Mouse (Mus musculus) myocyte (in vitro differentiated cells): Measurements from ENCODE around the gene Stac2. TPM values are rescaled to one million over a fixed set of nuclear protein-coding genes. Genes with fewer than 3 reads are reported as not detected.

ENCODE experiments used
- H3K27me3 ChIP-seq: one replicate; pipeline ENCODE4 v1.6.1; 2011; ENCODE audit not compliant: control insufficient read depth, insufficient read depth, insufficient read length
- H3K36me3 ChIP-seq: one replicate; pipeline ENCODE4 v1.6.1; 2011; ENCODE audit not compliant: control insufficient read depth, insufficient read depth
- H3K4me2 ChIP-seq: one replicate; pipeline ENCODE4 v1.6.1; 2011; ENCODE audit warnings: low read depth, control low read depth
- H3K4me3 ChIP-seq: one replicate; pipeline ENCODE4 v1.5.1; 2011; ENCODE audit warnings: mild to moderate bottlenecking, control low read depth, moderate library complexity
- H3K79me2 ChIP-seq: one replicate; pipeline ENCODE4 v1.6.1; 2011; ENCODE audit not compliant: control insufficient read depth, insufficient read depth
- H3ac ChIP-seq: one replicate; pipeline ENCODE4 v1.6.1; 2011; ENCODE audit not compliant: control insufficient read depth, insufficient read length
- CEBPB ChIP-seq: IDR thresholded peaks from 2 replicates; pipeline ENCODE4 v1.6.1; 2011; ENCODE audit warnings: mild to moderate bottlenecking, moderate library complexity; ENCODE audit not compliant: poor library complexity, insufficient read depth, severe bottlenecking
- E2F4 ChIP-seq: IDR thresholded peaks from one replicate; pipeline ENCODE4 v1.6.1; 2011; ENCODE audit warnings: mild to moderate bottlenecking, control low read depth, moderate library complexity; ENCODE audit not compliant: insufficient read depth
- MAX ChIP-seq: IDR thresholded peaks from one replicate; pipeline ENCODE4 v1.6.1; 2011; ENCODE audit warnings: low read depth, mild to moderate bottlenecking, control low read depth
- MYOD1 ChIP-seq, 3 experiments: IDR thresholded peaks; one replicate each; pipeline ENCODE4 v1.6.1; 2011; ENCODE audit warnings: control low read depth in 2 of 3, low read depth in 2 of 3, mild to moderate bottlenecking in 2 of 3, moderate library complexity in 1 of 3; ENCODE audit not compliant: insufficient read length in 2 of 3, control insufficient read depth in 1 of 3
- MYOG ChIP-seq, 3 experiments: IDR thresholded peaks; one replicate each; pipeline ENCODE4 v1.6.1; 2011; ENCODE audit warnings: control low read depth in 2 of 3, low read depth in 2 of 3, mild to moderate bottlenecking in 2 of 3; ENCODE audit not compliant: insufficient read length in 2 of 3, control insufficient read depth in 1 of 3, insufficient read depth in 1 of 3
- POLR2A ChIP-seq: IDR thresholded peaks from one replicate; pipeline ENCODE4 v1.6.1; 2011; ENCODE audit warnings: low read depth, mild to moderate bottlenecking, control low read depth, moderate library complexity; ENCODE audit not compliant: insufficient read length
- POLR2AphosphoS2 ChIP-seq: IDR thresholded peaks from one replicate; pipeline ENCODE4 v1.6.1; 2011; ENCODE audit warnings: low read depth, control low read depth; ENCODE audit not compliant: insufficient read length
- REST ChIP-seq: IDR thresholded peaks from one replicate; pipeline ENCODE4 v1.6.1; 2011; ENCODE audit warnings: mild to moderate bottlenecking, control low read depth, moderate library complexity; ENCODE audit not compliant: insufficient read depth, insufficient read length
- SRF ChIP-seq: IDR thresholded peaks from one replicate; pipeline ENCODE4 v1.6.1; 2011; ENCODE audit warnings: low read depth; ENCODE audit not compliant: control insufficient read depth, insufficient read length
- TCF12 ChIP-seq: IDR thresholded peaks from one replicate; pipeline ENCODE4 v1.6.1; 2011; ENCODE audit warnings: mild to moderate bottlenecking, control low read depth; ENCODE audit not compliant: poor library complexity, insufficient read depth, severe bottlenecking
- TCF3 ChIP-seq: IDR thresholded peaks from one replicate; pipeline ENCODE4 v1.6.1; 2011; ENCODE audit warnings: low read depth, control low read depth; ENCODE audit not compliant: insufficient read length
- USF1 ChIP-seq: IDR thresholded peaks from one replicate; pipeline ENCODE4 v1.6.1; 2011; ENCODE audit warnings: low read depth, mild to moderate bottlenecking, control low read depth, moderate library complexity
- polyA plus RNA-seq: library from polyadenylated mRNA; unstranded; fragments of >200 nt; fragmentation: generic; extraction: Trizol; gene quantifications from one replicate; pipeline ENCODE4 v1.2.1, GENCODE M21; 2012; ENCODE audit warnings: missing spikeins

Gene Stac2
- polyA plus RNA-seq, 1 experiment, result 41.7 TPM

GRCm38 (mm10) chr11:98067255-98067654 lies 14.0 kb upstream of the Stac2 start:
- H3K4me2 ChIP-seq, result no peak overlapping the region
- H3K4me3 ChIP-seq, result no peak overlapping the region
- no peak for TF ChIP-seq CEBPB
- TF ChIP-seq POLR2AphosphoS2, result no peak
- TF ChIP-seq REST, result no peak
- no peak for TF ChIP-seq MYOD1 (IDR thresholded peaks at IDR 0.05; ENCODE audit: control insufficient read depth in 1 of 3, insufficient read length in 2 of 3, low read depth in 2 of 3)
- TF ChIP-seq MAX, result no peak
- no peak for TF ChIP-seq TCF12
- no peak for TF ChIP-seq TCF3
- TF ChIP-seq MYOG (IDR thresholded peaks at IDR 0.05; ENCODE audit: control insufficient read depth in 1 of 3, insufficient read depth in 1 of 3, insufficient read length in 2 of 3, low read depth in 2 of 3), result no peak
- no peak for TF ChIP-seq SRF
- no peak for TF ChIP-seq POLR2A
- TF ChIP-seq USF1, result no peak
- no peak for TF ChIP-seq E2F4
- no peaks in the 10 kb centered on the region for H3K79me2 ChIP-seq
- H3K27me3 ChIP-seq, result no peaks in the 10 kb centered on the region
- no peak overlapping the region for H3ac ChIP-seq
- no peaks in the 10 kb centered on the region for H3K36me3 ChIP-seq

- Histone ChIP-seq H3K27me3 (no peaks in the 10 kb centered on the region), H3K4me2 (no peak overlapping the region), H3K4me3 (no peak overlapping the region)
These were observed 12.9 kb upstream of the Stac2 start for GRCm38 (mm10) chr11:98066201-98066600.

GRCm38 (mm10) chr11:98061904-98062562 lies 8.8 kb upstream of the Stac2 start:
- H3K27me3 ChIP-seq, result no peaks in the 10 kb centered on the region
- no peak overlapping the region for H3K4me3 ChIP-seq
- H3K36me3 ChIP-seq, result no peaks in the 10 kb centered on the region
- H3K4me2 ChIP-seq, result peak overlapping the region; percentile 50
- no peak overlapping the region for H3ac ChIP-seq
- H3K79me2 ChIP-seq, result no peaks in the 10 kb centered on the region
- TF ChIP-seq USF1, result peak; percentile 85
- TF ChIP-seq TCF12, result no peak
- TF ChIP-seq MYOD1 (IDR thresholded peaks at IDR 0.05; ENCODE audit: control insufficient read depth in 1 of 3, insufficient read length in 2 of 3, low read depth in 2 of 3), result no peak
- TF ChIP-seq POLR2A, result no peak
- TF ChIP-seq TCF3, result no peak
- TF ChIP-seq E2F4, result no peak
- no peak for TF ChIP-seq REST
- no peak for TF ChIP-seq SRF
- no peak for TF ChIP-seq CEBPB

More at GRCm38 (mm10) chr11:98066201-98066600, 12.9 kb upstream of the Stac2 start:
- Histone ChIP-seq H3K36me3 (no peaks in the 10 kb centered on the region), H3ac (no peak overlapping the region), H3K79me2 (no peaks in the 10 kb centered on the region)
- no peak for TF ChIP-seq MYOG (IDR thresholded peaks at IDR 0.05; ENCODE audit: control insufficient read depth in 1 of 3, insufficient read depth in 1 of 3, insufficient read length in 2 of 3, low read depth in 2 of 3)

GRCm38 (mm10) chr11:98061441-98061840 lies 8.2 kb upstream of the Stac2 start:
- Histone ChIP-seq H3K79me2 (no peaks in the 10 kb centered on the region), H3K36me3 (no peaks in the 10 kb centered on the region), H3K27me3 (no peaks in the 10 kb centered on the region), H3ac (no peak overlapping the region), H3K4me2 (peak overlapping the region; percentile 50), H3K4me3 (no peak overlapping the region)
- peak; percentile 26 to 90 (median 66) for TF ChIP-seq MYOG (IDR thresholded peaks at IDR 0.05; ENCODE audit: control insufficient read depth in 1 of 3, insufficient read depth in 1 of 3, insufficient read length in 2 of 3, low read depth in 2 of 3)
- TF ChIP-seq TCF3, result peak; percentile 8
- no peak for TF ChIP-seq POLR2A
- no peak for TF ChIP-seq POLR2AphosphoS2
- peak; percentile 50 for TF ChIP-seq TCF12
- TF ChIP-seq MYOD1 (IDR thresholded peaks at IDR 0.05; ENCODE audit: control insufficient read depth in 1 of 3, insufficient read length in 2 of 3, low read depth in 2 of 3), result peak in 2 of 3 experiments; percentile 36 to 66
- no peak for TF ChIP-seq CEBPB

GRCm38 (mm10) chr11:98060104-98060692 lies 6.9 kb upstream of the Stac2 start:
- Histone ChIP-seq H3K4me3 (no peak overlapping the region), H3K4me2 (peak overlapping the region; percentile 42), H3K36me3 (no peaks in the 10 kb centered on the region), H3ac (no peak overlapping the region), H3K27me3 (no peaks in the 10 kb centered on the region), H3K79me2 (no peaks in the 10 kb centered on the region)
- TF ChIP-seq CEBPB, result no peak
- TF ChIP-seq SRF, result no peak
- no peak for TF ChIP-seq POLR2AphosphoS2
- no peak for TF ChIP-seq REST
- no peak for TF ChIP-seq TCF3
- TF ChIP-seq POLR2A, result no peak
- TF ChIP-seq MYOD1 (IDR thresholded peaks at IDR 0.05; ENCODE audit: control insufficient read depth in 1 of 3, insufficient read length in 2 of 3, low read depth in 2 of 3), result no peak
- no peak for TF ChIP-seq MYOG (IDR thresholded peaks at IDR 0.05; ENCODE audit: control insufficient read depth in 1 of 3, insufficient read depth in 1 of 3, insufficient read length in 2 of 3, low read depth in 2 of 3)
